Mouse (Mus musculus) lung, postnatal 0 days (tissue): ENCODE data around the gene Dmxl2. TPM values are rescaled to one million over a fixed set of nuclear protein-coding genes. Genes with fewer than 3 reads are reported as not detected.

Experiments
- ATAC-seq: fragments of 200-750 bp; cut with Nextera tagmentation; 2 replicates; pipeline ENCODE4 v1.8.0; 2017; ENCODE audit warnings: moderate library complexity
- DNase-seq: peaks from one replicate; pipeline ENCODE4 v3.0.0-alpha.2; 2016; ENCODE audit warnings: low spot score
- H3K27ac ChIP-seq: fragments of 300-500 bp; sonication (generic); 2 replicates; pipeline ENCODE4 v1.5.1; 2014; ENCODE audit warnings: antibody characterized with exemption, mild to moderate bottlenecking, low read length, mixed read lengths
- H3K27me3 ChIP-seq: fragments of 300-500 bp; sonication (generic); replicated peaks from 2 replicates; pipeline ENCODE4 v1.6.1; 2014; ENCODE audit warnings: low read length, mixed read lengths; ENCODE audit not compliant: insufficient read depth
- H3K36me3 ChIP-seq: fragments of 300-500 bp; sonication (generic); 2 replicates; pipeline ENCODE4 v1.6.1; 2014; ENCODE audit warnings: low read length, mixed read lengths; ENCODE audit not compliant: insufficient read depth
- H3K4me1 ChIP-seq: fragments of 300-500 bp; sonication (generic); 2 replicates; pipeline ENCODE4 v1.6.1; 2014; ENCODE audit warnings: antibody characterized with exemption, low read depth, low read length, mixed read lengths; ENCODE audit not compliant: insufficient read depth
- H3K4me2 ChIP-seq: fragments of 300-500 bp; sonication (generic); replicated peaks from 2 replicates; pipeline ENCODE4 v1.6.1; 2014; ENCODE audit warnings: low read depth, mild to moderate bottlenecking, low read length, moderate library complexity, mixed read lengths
- H3K4me3 ChIP-seq: fragments of 300-500 bp; sonication (generic); 2 replicates; pipeline ENCODE4 v1.5.1; 2014; ENCODE audit warnings: low read depth, low read length
- H3K9ac ChIP-seq: fragments of 300-500 bp; sonication (generic); replicated peaks from 2 replicates; pipeline ENCODE4 v1.6.1; 2014; ENCODE audit warnings: low read depth, mild to moderate bottlenecking
- H3K9me3 ChIP-seq: fragments of 300-500 bp; sonication (generic); 2 replicates; pipeline ENCODE4 v1.6.1; 2016; ENCODE audit warnings: low read length, mixed read lengths
- CTCF ChIP-seq: IDR thresholded peaks from 2 replicates; pipeline ENCODE4 v1.5.1; 2016; ENCODE audit warnings: antibody characterized with exemption, mild to moderate bottlenecking
- EP300 ChIP-seq: IDR thresholded peaks from 2 replicates; pipeline ENCODE4 v1.6.1; 2016; ENCODE audit warnings: antibody characterized with exemption, mild to moderate bottlenecking, control low read depth
- WGBS: fragments of 180-500 bp; shearing (Covaris S2); extraction: QIAGEN DNeasy Blood & Tissue Kit; methylation state at CpG from one replicate; pipeline ENCODE4 v1.1.7; 2014; 5-methylcytosine and 5-hydroxymethylcytosine counted together
- polyA plus RNA-seq: library from polyadenylated mRNA; unstranded; fragments of >200 nt; fragmentation: Nextera tagmentation; extraction: Ambion mirVana; gene quantifications from 2 replicates; pipeline ENCODE4 v1.2.1, GENCODE M21; 2015

Dmxl2 gene
- polyA plus RNA-seq, 1 experiment from 2014 or later = 4.8 TPM

DNA sequence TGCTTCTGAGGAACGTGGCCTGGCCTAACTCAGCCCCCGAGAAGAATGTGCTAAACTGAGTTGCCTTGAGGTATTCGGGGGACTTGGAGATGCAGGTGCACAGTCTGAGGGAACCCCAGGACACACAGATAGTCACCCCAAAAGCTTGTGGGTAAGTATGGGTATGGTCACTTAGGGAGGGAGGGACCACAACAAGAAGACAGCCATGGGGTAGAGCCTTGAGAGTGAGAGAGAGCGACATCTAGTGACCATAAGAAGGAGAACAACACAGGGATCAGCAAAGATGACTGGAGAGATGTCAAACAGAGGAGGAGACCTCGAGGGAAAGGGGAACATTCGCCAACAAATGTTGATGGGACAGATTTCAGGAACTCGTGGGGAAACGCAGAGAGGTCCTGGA is 178.0 kb downstream of the Dmxl2 start:
- Histone ChIP-seq H3K4me1 (no peaks in the 10 kb centered on the region), H3K27ac (no peak overlapping the region), H3K27me3 (no peaks in the 10 kb centered on the region), H3K4me3 (no peak overlapping the region), H3K9ac (no peak overlapping the region), H3K4me2 (no peak overlapping the region), H3K9me3 (no peaks in the 10 kb centered on the region), H3K36me3 (no peaks in the 10 kb centered on the region)
- peak; percentile 40 for DNase-seq
- 41% methylated on average over 8 of the region's 8 CpGs for WGBS
- TF ChIP-seq CTCF (peak; percentile 65), EP300 (no peak)
- ATAC-seq = no peak

- 71% methylated on average over 9 of the region's 9 CpGs for WGBS
- Histone ChIP-seq H3K4me3 (no peak overlapping the region), H3K36me3 (no peaks in the 10 kb centered on the region), H3K9me3 (no peaks in the 10 kb centered on the region), H3K4me1 (no peaks in the 10 kb centered on the region), H3K9ac (no peak overlapping the region), H3K27me3 (no peaks in the 10 kb centered on the region), H3K4me2 (no peak overlapping the region), H3K27ac (no peak overlapping the region)
- ATAC-seq (no peak), DNase-seq (no peak)
- TF ChIP-seq EP300 (no peak), CTCF (0 out of 2 replicates have a peak, but pooled peaks have one; percentile 8)
Measured at GRCm38 (mm10) chr9:54316363-54316762, 185.1 kb downstream of the Dmxl2 start.

Other genes with a start within 250 kb of the Dmxl2 start
- gene Cyp19a1, start 233.5 kb downstream of the Dmxl2 start, polyA plus RNA-seq = not detected in 2 replicates
- not detected in 2 replicates for gene Gldn, start 215.1 kb downstream of the Dmxl2 start, polyA plus RNA-seq
- gene Sh2d7, start 37.4 kb upstream of the Dmxl2 start, polyA plus RNA-seq = not detected in 2 replicates
- 6.2 and 7.5 TPM in 2 replicates for gene Cib2, start 58.6 kb upstream of the Dmxl2 start, polyA plus RNA-seq
- gene Idh3a, start 84.7 kb upstream of the Dmxl2 start, polyA plus RNA-seq = 79.4 and 80.3 TPM in 2 replicates
- gene Acsbg1, start 160.2 kb upstream of the Dmxl2 start, polyA plus RNA-seq = 0.10 and 0.17 TPM in 2 replicates
- 15.2 and 17.7 TPM in 2 replicates for gene Dnaja4, start 197.2 kb upstream of the Dmxl2 start, polyA plus RNA-seq
- 116 and 126 TPM in 2 replicates for gene Wdr61, start 232.9 kb upstream of the Dmxl2 start, polyA plus RNA-seq